Mouse (Mus musculus) heart, embryonic 16.5 days (tissue): ENCODE results near the gene Tspan18. TPM values are rescaled to one million over a fixed set of nuclear protein-coding genes. Genes with fewer than 3 reads are reported as not detected.

Source experiments
- ATAC-seq: fragments of 200-750 bp; cut with Nextera tagmentation; replicated peaks from 2 replicates; pipeline ENCODE4 v1.8.0; 2017; ENCODE audit warnings: moderate number of reproducible peaks; ENCODE audit not compliant: insufficient read depth, low FRiP score; ENCODE audit errors: extremely low read depth
- H3K27ac ChIP-seq: fragments of 300-500 bp; sonication (generic); 2 replicates; pipeline ENCODE4 v1.5.1; 2014; ENCODE audit warnings: mild to moderate bottlenecking, low read length, control low read depth, moderate library complexity
- H3K27me3 ChIP-seq: fragments of 300-500 bp; sonication (generic); 2 replicates; pipeline ENCODE4 v1.6.1; 2014; ENCODE audit warnings: low read length, mixed read lengths; ENCODE audit not compliant: control insufficient read depth, insufficient read depth
- H3K36me3 ChIP-seq: fragments of 300-500 bp; sonication (generic); 2 replicates; pipeline ENCODE4 v1.6.1; 2014; ENCODE audit not compliant: control insufficient read depth, insufficient read depth
- H3K4me1 ChIP-seq: fragments of 300-500 bp; sonication (generic); 2 replicates; pipeline ENCODE4 v1.6.1; 2014; ENCODE audit warnings: low read length, mixed read lengths; ENCODE audit not compliant: control insufficient read depth, insufficient read depth
- H3K4me2 ChIP-seq: fragments of 300-500 bp; sonication (generic); 2 replicates; pipeline ENCODE4 v1.6.1; 2014; ENCODE audit warnings: low read depth, mild to moderate bottlenecking, control low read depth, low read length
- H3K4me3 ChIP-seq: fragments of 300-500 bp; sonication (generic); 2 replicates; pipeline ENCODE4 v1.5.1; 2014; ENCODE audit warnings: mild to moderate bottlenecking, control low read depth, low read length
- H3K9ac ChIP-seq: fragments of 300-500 bp; sonication (generic); 2 replicates; pipeline ENCODE4 v1.6.1; 2014; ENCODE audit warnings: low read length, control low read depth
- H3K9me3 ChIP-seq: fragments of 300-500 bp; sonication (generic); replicated peaks from 2 replicates; pipeline ENCODE4 v1.6.1; 2016; ENCODE audit warnings: low read length; ENCODE audit not compliant: control insufficient read depth
- WGBS: fragments of 180-500 bp; shearing (Covaris S2); extraction: QIAGEN DNeasy Blood & Tissue Kit; methylation state at CpG from one replicate; pipeline ENCODE4 v1.1.7; 2014; 5-methylcytosine and 5-hydroxymethylcytosine counted together
- polyA plus RNA-seq: library from polyadenylated mRNA; unstranded; fragments of >200 nt; fragmentation: Nextera tagmentation; extraction: Ambion mirVana; gene quantifications from 2 replicates; pipeline ENCODE4 v1.2.1, GENCODE M21; 2015

Tspan18 gene
- polyA plus RNA-seq, 1 experiment from 2014 or later = 33.9 TPM

GRCm38 (mm10) chr2:93252356-93252755 is 81.9 kb downstream of the Tspan18 start:
- Histone ChIP-seq H3K27ac (no peak overlapping the region), H3K9me3 (peaks cover 7% of the 10 kb centered on the region; the same call in 1 of the 2 replicates), H3K9ac (no peak overlapping the region), H3K36me3 (0 out of 2 replicates have a peak, but pooled peaks cover 7% of the 10 kb centered on the region), H3K4me2 (no peak overlapping the region), H3K4me3 (no peak overlapping the region), H3K4me1 (peaks cover 4% of the 10 kb centered on the region; the same call in 1 of the 2 replicates), H3K27me3 (no peaks in the 10 kb centered on the region)
- WGBS = 38% methylated on average over 9 of the region's 9 CpGs
- no peak for ATAC-seq

- H3K36me3 ChIP-seq = 0 out of 2 replicates have a peak, but pooled peaks cover 7% of the 10 kb centered on the region
- no peak for ATAC-seq
- H3K4me2 ChIP-seq = no peak overlapping the region
- no peak overlapping the region for H3K4me3 ChIP-seq
- WGBS = 89% methylated on average over 7 of the region's 7 CpGs
- H3K27ac ChIP-seq = no peak overlapping the region
- H3K9ac ChIP-seq = no peak overlapping the region
- no peaks in the 10 kb centered on the region for H3K27me3 ChIP-seq
- H3K9me3 ChIP-seq = peaks cover 7% of the 10 kb centered on the region; the same call in 1 of the 2 replicates
- H3K4me1 ChIP-seq = peaks cover 4% of the 10 kb centered on the region; the same call in 1 of the 2 replicates
These were observed 83.7 kb downstream of the Tspan18 start for GRCm38 (mm10) chr2:93250611-93251010.

- peaks cover 7% of the 10 kb centered on the region; the same call in 1 of the 2 replicates for H3K9me3 ChIP-seq
- H3K9ac ChIP-seq = no peak overlapping the region
- no peaks in the 10 kb centered on the region for H3K27me3 ChIP-seq
- H3K27ac ChIP-seq = no peak overlapping the region
- no peak overlapping the region for H3K4me2 ChIP-seq
- ATAC-seq = no peak
- 86% methylated on average over 6 of the region's 6 CpGs for WGBS
- no peak overlapping the region for H3K4me3 ChIP-seq
- 0 out of 2 replicates have a peak, but pooled peaks cover 7% of the 10 kb centered on the region for H3K36me3 ChIP-seq
- peaks cover 4% of the 10 kb centered on the region; the same call in 1 of the 2 replicates for H3K4me1 ChIP-seq
These were observed 85.2 kb downstream of the Tspan18 start for GRCm38 (mm10) chr2:93249058-93249457.

GRCm38 (mm10) chr2:93244090-93244443 is 90.2 kb downstream of the Tspan18 start:
- H3K27ac ChIP-seq = no peak overlapping the region
- H3K4me3 ChIP-seq = no peak overlapping the region
- 74% methylated on average over 8 of the region's 8 CpGs for WGBS
- no peak overlapping the region for H3K9ac ChIP-seq
- H3K27me3 ChIP-seq = no peaks in the 10 kb centered on the region
- peaks cover 7% of the 10 kb centered on the region for H3K4me1 ChIP-seq
- no peak overlapping the region for H3K4me2 ChIP-seq
- no peaks in the 10 kb centered on the region for H3K36me3 ChIP-seq
- H3K9me3 ChIP-seq = no peaks in the 10 kb centered on the region
- ATAC-seq = no peak

- H3K27me3 ChIP-seq = no peaks in the 10 kb centered on the region
- peaks cover 11% of the 10 kb centered on the region for H3K4me1 ChIP-seq
- H3K4me2 ChIP-seq = no peak overlapping the region
- H3K9ac ChIP-seq = no peak overlapping the region
- no peak for ATAC-seq
- no peaks in the 10 kb centered on the region for H3K9me3 ChIP-seq
- H3K27ac ChIP-seq = no peak overlapping the region
- no peaks in the 10 kb centered on the region for H3K36me3 ChIP-seq
- WGBS = 83% methylated on average over 11 of the region's 11 CpGs
- H3K4me3 ChIP-seq = no peak overlapping the region
These were observed 90.7 kb downstream of the Tspan18 start for GRCm38 (mm10) chr2:93243439-93244089.

GRCm38 (mm10) chr2:93242166-93242565 is 92.1 kb downstream of the Tspan18 start:
- WGBS = 81% methylated on average over 5 of the region's 5 CpGs
- ATAC-seq = no peak

GRCm38 (mm10) chr2:93238864-93239263 is 95.4 kb downstream of the Tspan18 start:
- Histone ChIP-seq H3K4me2 (no peak overlapping the region), H3K9me3 (0 out of 2 replicates have a peak, but pooled peaks cover 2% of the 10 kb centered on the region), H3K36me3 (no peaks in the 10 kb centered on the region), H3K27ac (no peak overlapping the region), H3K9ac (no peak overlapping the region), H3K27me3 (no peaks in the 10 kb centered on the region), H3K4me1 (peaks cover 21% of the 10 kb centered on the region), H3K4me3 (no peak overlapping the region)
- 77% methylated on average over 6 of the region's 6 CpGs for WGBS
- no peak for ATAC-seq

More at GRCm38 (mm10) chr2:93242166-93242565, 92.1 kb downstream of the Tspan18 start:
- peaks cover 17% of the 10 kb centered on the region for H3K4me1 ChIP-seq
- H3K27ac ChIP-seq = no peak overlapping the region
- H3K9me3 ChIP-seq = no peaks in the 10 kb centered on the region
- no peak overlapping the region for H3K4me2 ChIP-seq
- H3K4me3 ChIP-seq = no peak overlapping the region
- no peaks in the 10 kb centered on the region for H3K36me3 ChIP-seq
- H3K9ac ChIP-seq = no peak overlapping the region
- no peaks in the 10 kb centered on the region for H3K27me3 ChIP-seq

- Histone ChIP-seq H3K4me1 (peaks cover 21% of the 10 kb centered on the region), H3K9ac (no peak overlapping the region)
These were observed 97.2 kb downstream of the Tspan18 start for GRCm38 (mm10) chr2:93237055-93237454.

GRCm38 (mm10) chr2:93232141-93232540 is 102.2 kb downstream of the Tspan18 start:
- H3K9me3 ChIP-seq = 0 out of 2 replicates have a peak, but pooled peaks cover 2% of the 10 kb centered on the region
- no peak overlapping the region for H3K4me3 ChIP-seq
- H3K4me2 ChIP-seq = no peak overlapping the region
- no peaks in the 10 kb centered on the region for H3K27me3 ChIP-seq
- H3K36me3 ChIP-seq = no peaks in the 10 kb centered on the region
- no peak for ATAC-seq
- no peak overlapping the region for H3K27ac ChIP-seq
- WGBS = 59% methylated on average over 1 of the region's 1 CpGs
- H3K9ac ChIP-seq = no peak overlapping the region
- peaks cover 13% of the 10 kb centered on the region for H3K4me1 ChIP-seq

More at GRCm38 (mm10) chr2:93237055-93237454, 97.2 kb downstream of the Tspan18 start:
- no peak for ATAC-seq
- 81% methylated on average over 1 of the region's 1 CpGs for WGBS
- Histone ChIP-seq H3K4me2 (no peak overlapping the region), H3K27me3 (no peaks in the 10 kb centered on the region), H3K36me3 (no peaks in the 10 kb centered on the region), H3K9me3 (0 out of 2 replicates have a peak, but pooled peaks cover 2% of the 10 kb centered on the region), H3K4me3 (no peak overlapping the region), H3K27ac (no peak overlapping the region)
